Mouse (Mus musculus): ENCODE data around the gene Sqstm1.

DNA sequence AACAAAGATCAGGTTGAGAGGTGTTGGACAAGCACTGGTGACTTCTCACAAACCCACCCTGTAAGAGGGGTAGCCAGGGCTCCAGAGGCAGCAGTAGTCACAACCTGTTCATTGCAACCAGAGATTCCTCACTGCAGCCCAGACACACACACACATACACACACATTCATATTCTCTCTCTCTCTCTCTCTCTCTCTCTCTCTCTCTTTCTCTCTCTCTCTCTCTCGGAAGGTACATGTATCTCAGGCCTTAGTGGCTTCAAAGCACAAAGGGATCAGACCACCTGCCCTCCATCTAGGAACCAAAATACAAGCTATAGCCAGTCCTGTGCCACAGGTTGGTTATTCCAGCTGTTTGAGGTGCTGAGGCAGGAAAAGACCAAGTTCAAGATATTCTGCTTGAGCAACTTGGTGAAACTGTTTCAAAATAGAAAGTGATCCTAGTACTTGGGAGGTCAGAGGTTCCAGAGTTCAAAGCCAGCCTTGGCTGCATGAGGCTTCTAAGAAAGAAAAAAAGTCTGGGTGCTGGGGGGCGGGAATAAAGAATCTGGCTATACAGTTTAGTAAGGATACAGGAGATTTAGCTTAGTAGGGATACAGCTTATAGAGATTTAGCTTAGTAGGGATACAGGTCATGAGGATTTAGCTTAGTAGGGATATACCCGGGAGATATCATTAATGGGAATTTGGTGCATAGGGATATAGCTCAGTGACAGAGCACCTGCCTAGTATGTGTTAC is 864 bp upstream of the Sqstm1 start:
- TF ChIP-seq CTCF (IDR thresholded peaks at IDR 0.05; ENCODE audit: low read depth, low read length) = no peak
- TF ChIP-seq POLR2A (IDR thresholded peaks at IDR 0.05; ENCODE audit: extremely low read depth, insufficient read depth, low read length) = no peak

Measured in liver, adult 2 months (tissue).